Mouse (Mus musculus): ENCODE results near the gene Ttc7.

Gene Ttc7

DNA sequence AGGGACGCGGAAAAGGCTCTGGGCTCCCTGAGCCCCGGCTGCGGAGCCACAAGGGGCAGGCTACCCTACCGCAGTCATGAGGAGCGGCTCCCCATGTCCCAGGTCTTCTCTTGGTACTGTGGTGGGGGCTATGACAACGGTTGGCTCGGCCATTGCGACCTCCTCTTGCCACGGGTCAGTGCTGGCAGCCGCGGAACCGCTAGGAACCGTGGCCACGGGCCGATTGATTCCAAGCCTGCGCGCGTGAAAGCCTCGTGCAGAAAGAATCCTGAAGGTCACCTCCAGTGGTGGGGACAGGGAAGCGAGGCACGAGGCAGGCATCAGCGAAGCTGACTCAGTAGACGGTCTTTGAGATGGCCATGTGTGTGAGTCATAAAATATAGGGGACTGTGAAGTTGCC is 144.8 kb downstream of the Ttc7 start, which contains the start of gene Stpg4:
Stpg4 (minus strand) TSS at position 231 of the 400 bp plus-strand sequence.
- DNase-seq (ENCODE audit: low read depth, low spot score), result no peak

GRCm38 (mm10) chr17:87429431-87429830 is 146.7 kb downstream of the Ttc7 start:
- DNase-seq (ENCODE audit: low read depth, low spot score), result no peak

All from retina, postnatal 7 days (tissue).